Mouse (Mus musculus) adrenal gland, postnatal 14 days (tissue): ENCODE data around the gene Vegfc. TPM values are rescaled to one million over a fixed set of nuclear protein-coding genes. Genes with fewer than 3 reads are reported as not detected.

Experiments
- DNase-seq: peaks from one replicate; pipeline ENCODE4 v3.0.0; 2021; ENCODE audit warnings: mixed read lengths
- long read RNA-seq, 2 experiments: library from polyadenylated mRNA; stranded (forward); transcript quantifications; one replicate each; pipeline ENCODE4 v2.0.0; 2021
- total RNA-seq: library from RNA; stranded (reverse); gene quantifications from 2 replicates; pipeline ENCODE4 v1.2.3, GENCODE M21; 2021

Gene Vegfc
- 7.1 and 7.9 TPM in 2 replicates for total RNA-seq
- long read RNA-seq, experiment 1, transcript Vegfc-201 (7 exons, 2,449 nt): major isoform, 17 of 18 reads
- long read RNA-seq, experiment 1, partial matches to known transcripts: 0 of 18 reads
- long read RNA-seq, experiment 1, other reads (novel, unspliced or antisense): 1 of 18 reads
- long read RNA-seq, experiment 2, transcript Vegfc-201 (7 exons, 2,449 nt): major isoform, 5 of 5 reads
- long read RNA-seq, experiment 2, partial matches to known transcripts: 0 of 5 reads
- long read RNA-seq, experiment 2, other reads (novel, unspliced or antisense): 0 of 5 reads

DNA sequence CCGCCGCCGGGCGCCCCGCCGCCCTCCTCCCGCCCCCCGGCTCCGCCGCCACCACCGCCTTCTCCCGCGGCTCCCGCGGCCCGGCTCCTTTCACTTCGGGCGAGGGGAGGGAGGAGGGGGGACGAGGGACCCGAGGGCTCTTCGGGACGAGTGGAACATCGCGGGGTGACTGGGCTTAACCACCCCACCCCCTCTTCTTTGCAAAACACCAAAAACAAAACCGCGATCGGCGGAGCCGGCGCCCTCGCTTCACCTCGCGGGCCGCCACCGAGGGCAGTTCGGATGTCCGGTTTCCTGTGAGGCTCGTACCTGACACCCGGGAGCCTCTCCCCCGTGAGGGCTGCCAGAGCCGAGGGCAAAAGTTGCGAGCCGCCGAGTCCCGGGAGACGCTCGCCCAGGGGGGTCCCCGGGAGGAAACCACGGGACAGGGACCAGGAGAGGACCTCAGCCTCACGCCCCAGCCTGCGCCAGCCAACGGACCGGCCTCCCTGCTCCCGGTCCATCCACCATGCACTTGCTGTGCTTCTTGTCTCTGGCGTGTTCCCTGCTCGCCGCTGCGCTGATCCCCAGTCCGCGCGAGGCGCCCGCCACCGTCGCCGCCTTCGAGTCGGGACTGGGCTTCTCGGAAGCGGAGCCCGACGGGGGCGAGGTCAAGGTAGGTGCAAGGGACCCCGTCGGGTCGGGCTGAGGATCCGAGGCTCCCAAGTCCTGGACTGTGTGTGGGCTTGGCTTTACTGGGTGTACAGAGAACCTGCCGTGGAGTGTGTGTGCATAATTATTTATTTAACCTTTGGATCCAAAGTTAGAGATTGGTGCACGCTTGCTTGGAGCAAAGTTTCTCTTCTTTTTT lies at the start of gene Vegfc:
TSS of gene Vegfc (plus strand) at position 336 of the 850 bp plus-strand sequence.
- peak; percentile 70 for DNase-seq

DNA sequence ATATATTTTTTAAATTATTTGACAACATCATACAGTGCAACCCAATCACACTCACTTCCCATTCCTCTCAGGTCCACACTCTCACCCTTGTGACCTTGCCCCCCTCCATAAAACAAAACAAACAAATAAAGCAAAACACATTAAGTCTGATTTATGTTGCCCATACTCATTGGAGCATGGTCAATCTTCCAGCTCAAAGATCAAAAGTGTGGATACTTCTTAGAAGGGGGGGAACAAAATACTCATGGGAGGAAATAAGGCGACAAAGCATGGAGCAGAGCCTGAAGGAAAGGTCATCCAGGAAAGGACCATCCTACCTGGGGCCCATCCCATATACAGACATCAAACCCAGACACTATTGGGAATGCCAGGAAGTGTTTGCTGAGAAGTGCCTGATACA lies 42.8 kb upstream of the Vegfc start:
- DNase-seq: no peak

DNA sequence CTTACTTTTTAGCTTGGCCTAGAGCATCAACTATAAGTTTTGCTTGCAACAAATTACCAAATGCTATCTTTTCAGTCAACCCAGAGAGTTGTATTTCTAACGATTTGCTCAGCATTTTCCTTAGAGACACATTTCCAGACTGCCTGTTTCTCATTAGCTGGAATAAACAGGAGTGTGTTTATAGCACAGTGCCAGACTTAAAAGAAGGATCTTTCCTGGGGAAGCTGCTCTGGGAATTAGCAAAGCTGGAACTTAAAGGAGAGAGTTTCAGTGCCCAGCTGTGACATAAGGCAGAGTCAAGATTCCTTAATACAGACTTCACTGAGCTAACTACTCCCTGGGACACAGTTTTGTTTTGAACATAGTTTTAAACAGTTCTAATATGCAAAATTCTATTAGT lies 34.8 kb upstream of the Vegfc start:
- no peak for DNase-seq

DNA sequence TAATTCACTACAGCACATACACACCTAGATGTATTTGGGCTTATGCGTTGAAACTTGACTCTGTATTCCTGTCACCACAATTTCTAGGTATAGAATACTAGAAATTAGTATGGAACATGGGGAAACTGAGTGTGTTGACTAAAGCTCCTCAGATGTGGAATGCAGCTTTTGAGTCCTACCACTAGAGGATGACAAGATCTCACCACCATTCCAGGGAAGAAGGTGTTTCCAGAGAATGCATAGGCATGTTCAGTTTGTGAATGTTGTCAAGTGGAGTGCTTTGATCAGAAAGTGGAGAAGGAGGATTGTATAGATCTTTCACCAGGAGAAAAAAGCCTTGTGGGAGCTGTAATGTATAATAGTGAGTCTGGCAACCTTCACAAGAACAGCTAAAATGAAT lies 33.9 kb upstream of the Vegfc start:
- DNase-seq: no peak

DNA sequence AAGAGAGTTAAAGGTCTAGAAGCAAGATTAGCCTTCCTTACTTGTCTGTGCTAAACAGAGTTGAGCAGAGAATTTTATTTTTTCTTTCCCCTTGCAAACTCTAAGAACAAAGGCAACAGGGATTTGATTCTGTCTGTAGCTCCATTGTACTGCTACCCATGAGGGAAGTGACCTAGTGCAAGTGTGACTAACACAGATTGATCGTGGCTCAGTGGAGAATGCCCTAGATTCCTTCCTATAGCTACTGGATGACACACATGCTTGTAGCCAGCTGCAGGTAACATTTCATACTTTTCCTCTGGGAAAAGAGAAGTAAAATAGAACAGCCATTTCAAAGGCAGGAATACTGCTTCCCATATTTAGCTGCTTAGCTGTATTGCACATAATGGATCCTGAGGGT lies 24.2 kb upstream of the Vegfc start:
- DNase-seq: no peak

DNA sequence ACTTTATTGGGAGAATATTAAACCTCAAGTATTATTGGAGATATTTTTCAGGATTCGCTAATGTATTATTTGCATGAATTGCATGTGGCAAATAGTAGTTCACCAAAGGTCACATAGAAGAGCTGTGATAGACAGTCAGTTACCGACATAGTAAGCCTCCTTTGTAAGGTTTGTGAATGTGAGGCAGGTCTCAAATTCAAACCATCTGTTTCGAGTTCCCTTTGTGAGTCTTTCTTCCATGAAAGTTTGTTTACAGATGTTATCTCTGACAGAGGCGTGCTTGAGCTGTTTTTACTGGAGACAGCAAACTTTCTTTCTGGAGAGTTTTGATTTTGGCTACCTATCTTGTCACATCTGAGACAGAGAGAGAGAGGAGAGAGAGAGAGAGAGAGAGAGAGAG lies 11.9 kb upstream of the Vegfc start:
- no peak for DNase-seq

DNA sequence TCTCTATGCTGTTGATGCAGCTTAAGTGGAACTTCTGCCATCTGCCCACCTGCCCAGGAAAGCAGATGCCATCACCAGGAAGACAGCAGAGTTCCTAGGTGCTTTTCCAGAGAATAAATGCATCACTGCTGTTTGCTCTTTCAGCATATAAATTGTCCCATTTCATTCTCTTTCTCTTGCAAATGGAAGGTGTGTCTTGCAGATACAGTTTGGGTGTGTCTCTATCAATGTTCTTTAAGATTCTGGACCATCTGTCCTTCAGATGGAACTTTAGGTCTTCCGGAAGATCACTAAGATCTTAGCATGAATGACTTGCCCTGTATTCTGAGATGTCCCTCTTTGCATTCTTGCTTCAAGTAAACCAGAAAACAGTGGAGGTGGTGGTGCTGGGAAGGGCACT lies 1.1 kb upstream of the Vegfc start:
- no peak for DNase-seq

DNA sequence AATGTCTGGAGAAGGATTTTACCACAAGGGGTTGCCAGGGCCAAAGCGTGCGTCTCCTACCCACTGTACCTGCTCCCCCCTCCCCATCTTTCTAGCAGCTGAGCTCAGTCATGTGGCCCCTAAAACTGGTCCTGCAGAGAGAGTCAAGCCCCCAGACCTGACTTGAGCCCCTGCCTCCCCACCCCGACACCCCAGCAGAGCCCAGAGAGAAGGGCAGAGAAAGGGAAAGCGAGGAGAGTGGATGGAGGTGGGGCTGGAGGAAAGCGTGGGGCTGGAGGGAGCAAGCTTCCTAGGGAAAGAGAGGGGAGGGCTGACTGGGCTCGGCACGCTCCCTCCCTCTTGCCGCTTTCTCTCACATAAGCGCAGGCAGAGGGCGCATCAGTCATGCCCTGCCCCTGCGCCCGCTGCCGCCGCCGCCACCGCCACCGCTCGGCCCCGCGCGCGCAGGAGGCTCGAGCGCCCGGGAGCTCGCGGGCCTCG lies 575 bp upstream of the Vegfc start:
- peak; percentile 80 for DNase-seq

DNA sequence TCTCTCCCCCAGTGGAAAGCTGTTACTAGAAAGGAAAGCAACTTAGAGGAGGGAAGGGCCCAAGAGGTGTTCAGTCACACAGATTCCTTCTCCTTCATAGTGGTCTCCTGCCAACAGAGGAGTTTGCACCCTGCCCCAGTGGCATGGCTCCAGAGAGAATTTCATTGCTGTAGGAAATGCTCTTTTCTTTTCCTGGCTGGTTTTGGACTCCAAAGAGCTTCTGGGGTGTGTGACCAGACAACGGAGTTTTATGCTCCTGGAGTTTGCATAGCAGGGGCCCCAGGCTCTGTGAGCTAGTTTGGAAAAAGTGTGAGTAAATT lies 675 bp downstream of the Vegfc start:
- DNase-seq: peak; percentile 28

DNA sequence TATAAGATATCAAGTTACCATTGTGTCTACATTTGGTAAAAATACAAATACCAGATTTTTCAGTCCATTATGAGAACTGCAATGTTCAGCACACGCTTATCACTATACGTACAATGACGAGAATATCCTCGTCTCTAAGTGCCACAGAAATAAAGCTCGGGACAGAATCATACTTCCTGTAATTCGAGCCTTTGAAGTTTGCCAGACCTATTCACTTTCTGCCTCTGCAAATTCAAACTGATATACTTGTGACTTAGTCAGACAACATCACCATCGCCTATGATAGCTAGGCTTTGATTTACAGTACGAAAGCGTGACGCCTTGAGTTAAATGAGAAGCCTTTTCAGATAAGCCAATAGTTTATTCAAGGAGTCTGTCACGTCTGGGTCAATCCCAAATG lies 1.6 kb downstream of the Vegfc start:
- DNase-seq: no peak

DNA sequence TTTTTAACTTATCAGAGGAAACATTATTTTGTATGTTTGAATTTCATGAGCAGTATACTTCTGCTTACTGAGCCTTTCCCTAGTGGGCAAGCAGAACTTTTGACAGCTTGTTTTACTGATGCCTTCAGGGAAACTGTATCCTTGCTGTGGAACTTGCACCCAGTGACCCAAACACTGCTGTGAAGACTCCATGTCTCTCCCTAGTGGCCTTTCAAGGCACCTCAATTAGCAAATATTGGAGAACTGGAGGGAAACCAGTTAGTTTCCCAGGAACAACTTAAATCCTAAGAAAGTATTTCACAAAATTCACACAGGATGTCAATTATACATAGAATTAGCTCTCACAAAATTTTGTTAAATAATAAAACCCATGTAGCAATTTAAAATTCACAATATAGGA lies 2.2 kb downstream of the Vegfc start:
- DNase-seq: peak; percentile 10

DNA sequence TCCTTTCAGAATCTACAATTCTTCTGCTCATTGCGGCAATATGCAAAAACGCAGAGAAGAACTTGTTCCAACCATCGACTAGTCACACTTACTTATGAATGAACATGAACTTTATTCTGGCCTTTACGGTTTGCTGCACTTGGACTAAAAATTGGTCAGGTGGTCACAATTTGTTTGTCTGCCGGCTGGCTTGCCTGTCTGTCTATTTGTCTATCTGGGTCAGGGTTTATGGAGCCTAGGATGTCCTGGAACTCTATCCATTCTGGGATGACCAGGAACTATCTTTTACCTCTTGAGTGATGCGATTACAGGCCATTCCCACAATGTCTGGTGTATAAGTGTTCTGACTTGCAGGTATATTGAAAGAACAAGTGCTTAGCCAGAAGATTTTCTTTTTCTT lies 8.5 kb downstream of the Vegfc start:
- DNase-seq: no peak

DNA sequence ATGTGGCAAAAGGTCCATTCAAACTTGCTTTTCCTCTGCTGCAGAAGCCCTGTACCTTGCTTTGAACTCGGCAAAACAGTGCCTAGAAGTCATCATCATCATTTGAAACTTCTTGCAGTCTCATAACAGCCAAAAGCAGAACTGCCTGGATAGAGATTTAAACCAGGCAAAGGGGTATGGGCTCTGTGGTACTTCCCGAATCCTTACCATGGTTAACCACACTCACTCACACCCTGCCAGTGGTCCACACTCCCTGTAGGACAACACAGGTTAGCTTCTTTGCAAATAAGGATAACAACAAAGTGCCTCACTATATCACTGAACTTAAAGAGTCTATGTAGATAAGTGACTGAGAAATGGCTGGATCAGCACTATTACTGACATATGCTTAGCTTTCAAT lies 9.7 kb downstream of the Vegfc start:
- no peak for DNase-seq

DNA sequence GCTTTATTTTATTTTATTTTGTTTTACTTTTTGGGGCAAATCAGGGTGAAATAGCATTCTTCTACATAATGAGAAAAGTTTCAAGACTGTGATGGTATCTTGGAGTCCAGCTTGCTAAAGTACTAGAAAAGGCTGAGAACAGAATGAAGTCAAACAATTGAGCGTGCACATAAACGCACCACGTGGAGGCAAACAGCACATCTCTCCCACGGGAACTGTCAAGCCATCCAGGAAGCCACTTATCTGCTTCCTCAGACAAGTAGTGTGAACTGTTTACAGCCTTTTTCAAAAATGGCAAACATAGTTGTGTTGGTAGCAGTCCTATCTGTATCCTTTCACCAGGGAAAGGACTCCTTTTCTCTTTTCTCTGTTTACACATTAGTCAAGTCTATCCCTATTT lies 11.8 kb downstream of the Vegfc start:
- no peak for DNase-seq

DNA sequence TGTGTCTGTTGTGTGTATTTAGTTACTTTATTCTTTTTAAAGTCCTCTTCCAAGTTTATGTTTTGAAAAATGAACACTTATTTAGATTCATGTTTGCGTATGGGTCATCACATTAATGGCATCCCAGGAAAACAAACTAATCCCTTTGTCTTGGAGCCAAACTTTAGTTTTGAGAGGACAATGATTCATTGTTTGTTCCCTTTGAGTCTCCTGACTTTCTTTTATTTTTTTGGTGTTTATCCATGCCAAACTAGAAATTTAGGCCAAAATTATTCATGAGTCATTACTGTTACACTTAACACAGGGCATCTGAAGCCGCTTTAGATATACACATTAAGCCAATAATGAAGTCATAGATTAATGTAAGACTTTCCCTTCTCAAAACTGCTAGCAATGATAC lies 12.5 kb downstream of the Vegfc start:
- DNase-seq: no peak

DNA sequence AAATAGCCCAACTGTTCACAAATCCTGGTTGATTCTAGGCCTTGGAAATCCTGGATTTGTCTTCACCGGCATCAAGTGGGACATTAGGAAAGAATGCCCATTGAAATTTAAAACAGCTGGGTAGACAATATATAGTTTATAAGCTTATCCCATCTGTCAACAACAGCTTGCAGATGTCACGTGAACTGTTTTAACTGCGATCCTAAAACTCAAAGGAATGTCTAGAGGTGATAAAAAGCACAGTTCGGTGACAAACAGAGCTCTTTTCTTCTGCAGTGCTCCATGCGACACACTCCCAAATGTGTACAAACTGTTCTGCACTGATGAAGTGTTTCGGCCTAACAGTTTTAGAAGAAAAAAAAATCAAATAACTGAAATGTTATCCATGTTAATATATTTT lies 22.7 kb downstream of the Vegfc start:
- no peak for DNase-seq

DNA sequence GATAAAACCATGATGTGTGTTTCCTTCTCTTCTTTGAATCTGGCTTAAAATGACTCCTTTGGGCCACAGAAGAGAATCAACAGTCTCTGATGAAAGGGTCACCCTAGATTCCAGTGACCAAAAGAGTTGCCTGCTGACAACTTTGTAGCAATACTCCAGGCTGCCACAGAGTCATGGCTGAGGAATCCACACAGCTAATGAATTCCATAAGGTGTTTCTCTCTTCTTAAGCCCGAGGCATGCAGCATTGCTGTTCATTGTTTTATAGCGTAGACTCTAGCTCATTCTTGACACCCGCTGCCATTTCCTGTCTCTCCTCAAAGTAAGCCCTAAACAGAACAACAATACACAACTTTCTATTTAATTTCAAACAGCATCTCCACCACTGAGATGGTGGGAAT lies 37.2 kb downstream of the Vegfc start:
- DNase-seq: no peak

DNA sequence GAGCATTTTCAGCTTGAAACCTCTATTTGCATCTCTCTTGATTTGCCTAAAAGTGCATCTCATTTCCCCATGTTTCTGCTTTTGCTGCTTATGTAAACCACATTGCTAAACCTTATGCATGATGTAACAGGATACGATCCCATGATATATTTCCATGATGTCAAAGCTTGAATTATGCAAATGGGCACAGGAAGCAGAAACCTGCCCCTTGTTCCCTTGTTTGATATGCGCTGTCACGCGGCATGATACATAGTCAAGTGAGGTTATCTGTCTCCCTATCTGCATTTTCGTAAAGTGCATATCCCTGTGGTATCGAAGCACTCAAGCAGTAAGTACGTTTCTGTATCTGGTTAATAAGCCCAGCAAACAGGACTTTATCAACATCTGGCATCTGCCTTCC lies 42.7 kb downstream of the Vegfc start:
- DNase-seq: no peak

DNA sequence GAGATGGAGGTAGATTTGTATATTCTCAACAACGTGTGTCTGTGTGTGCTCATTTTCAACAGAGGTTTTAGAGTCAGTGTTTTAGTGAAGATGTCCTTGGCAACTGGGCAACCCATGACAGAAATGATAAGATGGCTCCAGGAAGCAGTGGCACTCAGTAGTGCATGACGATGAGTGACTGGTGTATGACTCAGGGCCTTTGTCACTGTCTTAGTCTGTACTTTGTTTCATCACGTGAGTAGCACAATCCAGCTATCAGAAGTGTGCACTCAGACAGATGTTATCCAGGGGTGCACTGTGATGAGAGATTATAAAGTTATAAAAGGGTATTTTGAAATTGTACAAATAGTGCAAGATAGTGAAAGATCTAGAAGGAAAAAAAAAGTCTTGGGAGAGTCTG lies 44.5 kb downstream of the Vegfc start:
- peak; percentile 24 for DNase-seq

DNA sequence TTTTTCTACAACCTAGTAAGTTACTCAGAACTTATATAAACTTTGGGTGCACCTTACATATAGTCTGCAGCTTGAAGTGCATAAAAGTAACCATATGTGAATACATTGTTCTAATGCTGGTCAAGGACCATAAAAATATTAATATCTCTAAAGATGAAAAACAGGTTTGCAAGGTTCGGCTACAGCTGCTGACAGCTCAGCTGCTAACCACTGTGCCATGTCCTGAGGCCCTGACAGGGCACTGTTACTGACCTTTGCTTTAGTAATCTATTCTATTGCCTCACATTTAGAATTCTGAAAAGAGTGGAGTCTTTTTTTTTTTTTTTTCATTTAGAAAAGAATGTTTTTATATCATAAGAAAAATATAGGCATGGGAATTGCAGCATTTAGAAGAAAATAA lies 44.9 kb downstream of the Vegfc start:
- DNase-seq: no peak

DNA sequence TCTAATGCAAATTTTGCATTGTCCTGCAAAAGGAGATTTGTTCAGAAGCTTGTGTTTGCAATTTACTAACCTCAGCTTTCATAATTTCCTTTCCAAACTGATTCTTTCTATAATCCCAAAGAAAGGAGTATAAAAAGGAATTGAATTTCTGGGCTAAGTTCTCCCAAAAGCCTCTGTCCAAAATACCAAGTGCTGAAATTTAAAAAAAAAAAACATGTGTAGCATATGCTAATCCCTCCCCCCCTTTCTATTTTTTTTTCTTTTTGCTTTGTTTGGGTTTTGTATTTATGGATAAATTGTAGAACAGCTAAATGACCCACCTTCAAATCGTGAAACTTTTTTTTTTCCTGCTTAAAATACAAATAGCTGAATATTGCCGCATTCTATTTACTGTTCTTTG lies 53.2 kb downstream of the Vegfc start:
- no peak for DNase-seq

DNA sequence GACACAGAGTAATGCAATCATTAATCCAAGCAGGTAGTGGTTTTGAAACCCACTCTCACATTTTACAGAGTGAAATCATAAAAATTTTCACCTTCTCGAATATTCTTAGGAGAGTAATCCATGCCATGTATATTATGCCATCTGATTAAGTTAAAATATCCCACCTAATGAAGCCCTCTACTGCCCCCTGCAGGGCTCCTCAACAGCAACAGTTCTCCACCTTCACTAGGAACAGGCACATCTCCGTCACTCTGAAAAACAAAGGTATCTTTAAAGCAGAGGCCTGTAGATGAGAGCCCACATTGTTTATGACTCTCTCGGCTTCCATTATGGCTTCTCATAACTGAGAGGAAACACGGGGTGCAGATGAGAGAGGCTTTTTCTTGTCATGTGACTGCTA lies 75.8 kb downstream of the Vegfc start:
- DNase-seq: peak; percentile 69

DNA sequence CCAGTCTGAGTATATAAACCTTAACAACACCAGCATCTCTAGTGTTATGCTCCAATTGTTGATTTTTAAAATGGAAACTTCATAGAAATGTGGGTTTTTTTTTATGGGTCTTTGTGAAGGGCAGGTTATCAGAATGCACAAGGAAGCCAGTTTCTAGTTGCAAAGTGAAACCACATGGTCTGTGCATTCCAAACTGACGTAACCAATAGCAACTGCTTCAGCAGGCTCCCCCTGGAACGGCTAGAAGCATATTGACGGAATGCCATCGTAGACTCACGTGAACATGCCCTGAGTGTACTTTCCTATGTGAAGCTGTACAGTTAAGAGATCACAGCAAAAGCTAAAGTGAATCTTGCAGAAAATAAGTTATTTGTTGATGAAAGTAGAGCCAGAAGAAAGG lies 86.1 kb downstream of the Vegfc start:
- DNase-seq: no peak

DNA sequence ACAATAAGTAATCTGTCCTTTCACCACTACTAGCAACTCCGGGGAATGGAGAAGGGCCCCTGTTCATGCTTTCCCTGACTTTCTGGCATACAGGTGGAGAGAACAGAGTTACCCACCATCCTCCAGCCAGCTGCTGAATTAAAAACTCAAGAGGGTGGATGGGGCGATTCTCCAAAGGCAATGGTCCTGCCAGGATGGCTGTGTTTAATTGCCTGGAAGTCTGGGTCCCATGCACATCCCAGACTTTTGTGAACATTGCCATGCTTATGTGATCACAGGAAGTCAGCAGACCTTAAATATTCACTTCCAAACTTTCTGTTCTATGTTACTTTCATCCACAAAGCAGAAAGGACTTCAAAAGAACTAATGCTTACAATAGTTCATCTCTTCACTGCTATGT lies 107.9 kb downstream of the Vegfc start:
- no peak for DNase-seq
